Mouse (Mus musculus) right cerebral cortex, adult 2 months (tissue): ENCODE measurements around the gene Gm11627.
"Not testable (repeated sequence)": the region's sequence is repeated elsewhere in the genome, so short reads cannot be mapped to it uniquely, and the experiment has no call there.

Source experiments
- DNase-seq, 2 experiments: peaks; one replicate each; pipeline ENCODE4 v3.0.0; 2021 to 2022; ENCODE audit warnings: low spot score in 2 of 2

Gm11627 gene

GRCm38 (mm10) chr11:102579165-102580033, at the start of gene Gm11627:
TSS of gene Gm11627 (minus strand) at chr11:102579461.
- peak in 1 of 2 experiments; percentile 31 for DNase-seq

- no peak for DNase-seq
These were observed 49.3 kb upstream of the Gm11627 start for GRCm38 (mm10) chr11:102628529-102628928.

DNA sequence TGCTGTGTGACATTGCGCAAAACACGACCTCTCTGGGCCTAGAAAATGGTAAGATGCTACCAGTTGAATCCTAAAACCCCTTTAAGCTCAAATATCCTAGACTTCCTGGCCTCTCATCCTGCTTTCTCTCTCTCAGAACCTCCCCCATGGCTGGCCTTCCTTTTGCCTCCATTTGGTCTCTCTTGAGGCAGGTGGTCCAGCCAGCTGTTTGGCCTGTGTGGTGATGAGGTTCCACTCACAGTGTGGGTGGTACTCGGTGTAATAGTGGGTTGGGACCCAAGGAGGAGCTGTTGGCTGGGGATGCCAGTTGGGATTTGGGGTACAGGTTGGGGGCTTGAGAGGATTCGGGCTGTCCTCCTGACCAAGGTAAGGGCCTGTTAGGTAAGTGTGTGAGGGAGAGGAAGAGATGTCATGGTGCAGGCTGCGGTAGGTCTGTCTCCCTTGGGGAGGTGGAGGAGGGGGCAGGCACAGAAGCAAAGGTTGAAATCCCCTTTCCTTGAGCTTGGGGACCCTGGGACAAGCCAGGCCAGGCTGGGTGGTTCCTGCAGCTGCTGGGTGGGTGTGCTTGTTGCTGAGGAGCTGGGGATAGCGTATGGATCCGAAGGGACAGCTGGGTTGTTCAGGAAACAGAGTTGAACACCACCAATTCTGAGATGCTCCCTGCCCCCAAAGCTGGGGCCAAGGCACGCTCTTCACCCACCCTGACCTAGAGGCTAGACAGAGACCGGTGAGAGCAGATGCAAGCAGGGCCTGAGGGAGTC, 48.1 kb upstream of the Gm11627 start:
- no peak for DNase-seq

GRCm38 (mm10) chr11:102624888-102625407, 45.7 kb upstream of the Gm11627 start:
- no peak for DNase-seq

- DNase-seq = no peak
These were observed 44.9 kb upstream of the Gm11627 start for GRCm38 (mm10) chr11:102623876-102624789.

GRCm38 (mm10) chr11:102619449-102619848, 40.2 kb upstream of the Gm11627 start:
- DNase-seq = no peak

DNA sequence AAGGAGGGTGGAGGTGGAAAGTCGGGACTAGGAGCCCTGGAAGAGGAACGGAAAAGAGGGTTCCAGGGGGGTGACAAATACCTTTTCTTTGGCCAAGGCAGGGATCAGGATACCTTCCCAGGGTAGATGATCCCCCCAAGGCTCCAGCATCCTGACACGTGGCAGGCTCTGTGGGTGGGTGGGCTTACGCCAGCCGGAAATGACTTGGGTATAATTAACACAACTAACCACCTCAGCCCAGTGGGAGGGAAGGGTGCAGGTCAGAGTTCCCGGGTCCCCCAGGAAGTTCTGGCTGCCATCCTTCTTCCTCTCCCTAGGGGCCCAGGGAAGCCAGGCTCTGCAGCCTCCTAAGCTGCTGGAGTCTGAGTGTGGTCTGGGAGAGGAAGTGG, 32.0 kb upstream of the Gm11627 start:
- DNase-seq = no peak

- DNase-seq = no peak
These were observed 31.5 kb upstream of the Gm11627 start for GRCm38 (mm10) chr11:102610675-102611316.

GRCm38 (mm10) chr11:102610260-102610659, 31.0 kb upstream of the Gm11627 start:
- no peak for DNase-seq

- no peak for DNase-seq
These were observed 30.2 kb upstream of the Gm11627 start for GRCm38 (mm10) chr11:102609483-102609882.

- DNase-seq = no peak
These were observed 29.4 kb upstream of the Gm11627 start for GRCm38 (mm10) chr11:102608691-102609090.

GRCm38 (mm10) chr11:102607686-102608548, 28.7 kb upstream of the Gm11627 start:
- DNase-seq = no peak

DNA sequence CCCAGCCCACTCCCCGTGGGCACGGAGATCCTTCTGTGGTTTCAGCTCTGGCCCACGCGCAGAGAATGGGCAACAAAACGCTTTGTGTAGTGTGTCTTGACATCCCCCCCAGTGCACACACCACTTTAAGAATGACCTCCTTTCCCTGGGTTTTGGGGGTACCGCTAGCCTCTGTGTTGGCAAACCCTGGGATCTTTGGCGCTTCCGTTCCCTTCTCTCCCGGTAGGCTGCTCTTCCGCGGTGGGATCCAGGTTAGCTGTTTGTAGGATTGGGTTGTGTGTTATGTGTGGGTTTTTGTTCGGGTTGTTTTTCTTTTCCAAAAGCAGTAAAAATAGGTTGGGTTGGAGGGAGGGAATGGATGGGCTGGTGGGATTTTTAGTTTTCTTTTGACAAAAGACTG, 27.9 kb upstream of the Gm11627 start:
- DNase-seq = not testable (repeated sequence)

- no peak for DNase-seq
These were observed 27.5 kb upstream of the Gm11627 start for GRCm38 (mm10) chr11:102606751-102607171.

- DNase-seq = peak in 1 of 2 experiments; percentile 5
These were observed 26.5 kb upstream of the Gm11627 start for GRCm38 (mm10) chr11:102605553-102606416.

- DNase-seq = peak; percentile 48 to 50
These were observed 25.7 kb upstream of the Gm11627 start for GRCm38 (mm10) chr11:102604777-102605552.

GRCm38 (mm10) chr11:102604010-102604584, 24.8 kb upstream of the Gm11627 start, which contains the start of gene Fzd2:
TSS of gene Fzd2 (plus strand) at chr11:102604396.
- DNase-seq = peak; percentile 50 to 52

DNA sequence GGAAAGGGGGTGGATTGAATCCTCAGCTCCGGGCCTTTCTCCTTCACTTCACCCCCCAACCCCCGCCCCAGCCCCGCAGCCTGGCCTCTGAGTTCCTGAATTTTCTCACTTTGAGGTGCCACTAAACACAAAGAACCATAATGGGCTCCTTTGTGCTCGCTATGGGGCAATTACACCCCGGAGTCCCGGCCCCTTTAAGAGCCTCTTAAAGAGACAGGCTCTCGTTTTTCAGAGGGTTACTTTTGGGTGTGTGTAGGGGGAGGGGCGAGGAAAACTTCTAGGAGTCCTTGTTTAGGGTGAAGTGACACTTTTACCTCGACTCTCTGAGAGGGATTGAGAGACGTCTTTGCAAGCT, 24.2 kb upstream of the Gm11627 start:
- no peak for DNase-seq
